Mouse (Mus musculus) yolk sac, embryonic 10.5 days (tissue): ENCODE measurements at regions not wholly inside any gene's neighbourhood (a gene's known extent, or its start where the extent isn't known, plus 50 kb on each side); places are given as distances from the start of the nearest gene placed in this dataset.
A peak's percentile ranks its signal among the peaks of the same experiment; 100 is the strongest.

Experiments
- DNase-seq: peaks from one replicate; pipeline ENCODE4 v3.0.0-alpha.2; 2017; ENCODE audit warnings: low spot score

GRCm38 (mm10) chr13:98438206-98438605 lies 53.6 kb downstream of the Gm10320 start:
- DNase-seq: no peak

- DNase-seq: no peak
These were observed 54.8 kb downstream of the Gm10320 start for GRCm38 (mm10) chr13:98436961-98437360.

GRCm38 (mm10) chr13:98435245-98435975 lies 56.4 kb downstream of the Gm10320 start:
- DNase-seq: no peak

GRCm38 (mm10) chr13:98429851-98430250 lies 62.0 kb downstream of the Gm10320 start:
- DNase-seq: no peak

- DNase-seq: peak; percentile 20
These were observed 64.1 kb downstream of the Gm10320 start for GRCm38 (mm10) chr13:98427660-98428059.

- DNase-seq: no peak
These were observed 66.8 kb downstream of the Gm10320 start for GRCm38 (mm10) chr13:98425026-98425425.

- DNase-seq: no peak
These were observed 67.8 kb downstream of the Gm10320 start for GRCm38 (mm10) chr13:98424000-98424399.

- DNase-seq: no peak
These were observed 66.5 kb downstream of the Foxd1 start for GRCm38 (mm10) chr13:98420419-98421043.

- DNase-seq: no peak
These were observed 63.7 kb downstream of the Foxd1 start for GRCm38 (mm10) chr13:98417736-98418135.

- no peak for DNase-seq
These were observed 62.4 kb downstream of the Foxd1 start for GRCm38 (mm10) chr13:98416457-98416856.

- no peak for DNase-seq
These were observed 60.8 kb downstream of the Foxd1 start for GRCm38 (mm10) chr13:98414851-98415250.

- no peak for DNase-seq
These were observed 59.2 kb downstream of the Foxd1 start for GRCm38 (mm10) chr13:98413233-98413632.
